Mouse (Mus musculus): Measurements from ENCODE around the gene Agrp. TPM values are rescaled to one million over a fixed set of nuclear protein-coding genes. Genes with fewer than 3 reads are reported as not detected.

Agrp gene
- polyA plus RNA-seq, 1 experiment from 2014 or later: 1.8 TPM

- WGBS: 90% methylated on average over 19 of the region's 19 CpGs
- DNase-seq (ENCODE audit: low spot score) (no peak), ATAC-seq (no peak)
- Histone ChIP-seq H3K27ac (ENCODE audit: low read depth, low read length) (no peak overlapping the region), H3K27me3 (replicated peaks; ENCODE audit: control insufficient read depth, insufficient read depth, low read length) (no peaks in the 10 kb centered on the region), H3K4me2 (ENCODE audit: low read length) (no peak overlapping the region), H3K9ac (ENCODE audit: low read length) (no peak overlapping the region), H3K4me1 (ENCODE audit: control insufficient read depth, insufficient read depth, low read length) (peaks cover 3% of the 10 kb centered on the region; the same call in 1 of the 2 replicates), H3K4me3 (ENCODE audit: low read depth, low read length) (no peak overlapping the region), H3K9me3 (replicated peaks; ENCODE audit: control insufficient read depth, low read length) (no peaks in the 10 kb centered on the region), H3K36me3 (ENCODE audit: control insufficient read depth, insufficient read depth, low read length) (peaks cover 83% of the 10 kb centered on the region)
Observed at GRCm38 (mm10) chr8:105620211-105620610, 17.0 kb downstream of the Agrp start.

DNA sequence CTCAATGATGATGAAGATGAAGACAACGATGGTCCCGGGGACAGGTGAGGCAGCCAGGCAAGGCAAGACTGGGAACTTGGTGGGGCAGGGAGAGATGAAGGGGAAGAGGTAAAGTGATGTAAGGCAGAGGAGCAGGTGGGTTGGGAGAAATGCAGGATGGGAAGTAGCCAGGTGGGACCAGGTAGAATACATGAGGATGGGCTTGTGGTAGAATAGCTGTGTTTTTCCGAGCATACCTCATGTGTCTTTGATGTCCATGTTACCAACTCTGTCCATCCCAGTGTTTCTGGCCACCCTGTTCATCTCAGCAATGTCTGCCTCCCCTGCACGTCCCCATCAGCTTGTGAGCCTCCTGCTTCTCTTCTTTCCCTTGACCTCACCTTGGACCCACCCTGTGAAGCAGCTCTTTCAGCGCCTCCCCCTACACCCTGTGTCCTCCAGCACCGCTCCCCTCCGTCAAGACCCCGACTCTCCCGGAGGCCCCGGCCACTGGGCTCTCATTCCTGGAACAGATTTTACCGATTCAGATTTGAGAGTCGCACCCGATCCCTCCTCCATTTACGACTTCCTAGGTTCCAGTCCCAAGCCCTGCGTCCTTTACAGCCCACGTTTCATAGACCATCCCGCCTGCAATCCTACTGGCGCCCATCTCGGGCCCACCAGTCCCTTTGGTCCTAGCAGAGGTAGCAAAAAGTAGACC, 18.2 kb downstream of the Agrp start:
- no peak for DNase-seq (ENCODE audit: low spot score)
- Histone ChIP-seq H3K9ac (ENCODE audit: low read length) (no peak overlapping the region), H3K9me3 (replicated peaks; ENCODE audit: control insufficient read depth, low read length) (no peaks in the 10 kb centered on the region), H3K4me3 (ENCODE audit: low read depth, low read length) (no peak overlapping the region), H3K4me1 (ENCODE audit: control insufficient read depth, insufficient read depth, low read length) (peaks cover 6% of the 10 kb centered on the region; the same call in 1 of the 2 replicates), H3K36me3 (ENCODE audit: control insufficient read depth, insufficient read depth, low read length) (peaks cover 84% of the 10 kb centered on the region), H3K4me2 (ENCODE audit: low read length) (no peak overlapping the region), H3K27me3 (replicated peaks; ENCODE audit: control insufficient read depth, insufficient read depth, low read length) (0 out of 2 replicates have a peak, but pooled peaks cover 5% of the 10 kb centered on the region), H3K27ac (ENCODE audit: low read depth, low read length) (no peak overlapping the region)
- no peak for ATAC-seq
- 95% methylated on average over 19 of the region's 19 CpGs for WGBS

DNA sequence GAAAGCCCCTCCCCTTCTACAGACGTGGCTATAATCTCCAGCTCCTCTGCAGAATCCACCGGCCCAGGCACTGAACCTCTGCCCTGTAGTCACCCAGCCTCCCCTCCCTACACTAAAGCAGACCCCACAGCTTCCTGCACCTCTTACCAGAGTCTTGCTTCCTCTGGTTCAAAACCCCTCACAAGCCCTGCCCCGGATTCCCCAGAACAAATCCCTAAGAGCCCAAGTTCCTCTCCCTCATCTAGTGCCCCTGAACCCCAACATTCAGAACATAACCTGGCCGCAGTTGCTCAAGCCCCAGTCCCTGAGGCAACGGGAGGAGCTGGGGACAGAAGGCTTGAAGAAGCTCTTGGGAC, 18.9 kb downstream of the Agrp start:
- Histone ChIP-seq H3K9ac (ENCODE audit: low read length) (no peak overlapping the region), H3K4me3 (ENCODE audit: low read depth, low read length) (no peak overlapping the region), H3K4me2 (ENCODE audit: low read length) (no peak overlapping the region), H3K27ac (ENCODE audit: low read depth, low read length) (no peak overlapping the region), H3K36me3 (ENCODE audit: control insufficient read depth, insufficient read depth, low read length) (peaks cover 83% of the 10 kb centered on the region), H3K4me1 (ENCODE audit: control insufficient read depth, insufficient read depth, low read length) (peaks cover 10% of the 10 kb centered on the region; the same call in 1 of the 2 replicates), H3K9me3 (replicated peaks; ENCODE audit: control insufficient read depth, low read length) (no peaks in the 10 kb centered on the region), H3K27me3 (replicated peaks; ENCODE audit: control insufficient read depth, insufficient read depth, low read length) (0 out of 2 replicates have a peak, but pooled peaks cover 6% of the 10 kb centered on the region)
- WGBS: 90% methylated on average over 5 of the region's 5 CpGs
- no peak for DNase-seq (ENCODE audit: low spot score)
- no peak for ATAC-seq

GRCm38 (mm10) chr8:105617451-105618278, 19.5 kb downstream of the Agrp start:
- Histone ChIP-seq H3K27ac (ENCODE audit: low read depth, low read length) (no peak overlapping the region), H3K4me3 (ENCODE audit: low read depth, low read length) (no peak overlapping the region), H3K27me3 (replicated peaks; ENCODE audit: control insufficient read depth, insufficient read depth, low read length) (0 out of 2 replicates have a peak, but pooled peaks cover 11% of the 10 kb centered on the region), H3K36me3 (ENCODE audit: control insufficient read depth, insufficient read depth, low read length) (peaks cover 77% of the 10 kb centered on the region), H3K9me3 (replicated peaks; ENCODE audit: control insufficient read depth, low read length) (no peaks in the 10 kb centered on the region), H3K4me2 (ENCODE audit: low read length) (no peak overlapping the region), H3K4me1 (ENCODE audit: control insufficient read depth, insufficient read depth, low read length) (peaks cover 10% of the 10 kb centered on the region; the same call in 1 of the 2 replicates), H3K9ac (ENCODE audit: low read length) (no peak overlapping the region)
- ATAC-seq (no peak), DNase-seq (ENCODE audit: low spot score) (no peak)
- 89% methylated on average over 21 of the region's 21 CpGs for WGBS

GRCm38 (mm10) chr8:105615942-105616341, 21.3 kb downstream of the Agrp start:
- ATAC-seq (no peak), DNase-seq (ENCODE audit: low spot score) (no peak)
- no peaks in the 10 kb centered on the region for H3K9me3 ChIP-seq (replicated peaks; ENCODE audit: control insufficient read depth, low read length)
- H3K27me3 ChIP-seq (replicated peaks; ENCODE audit: control insufficient read depth, insufficient read depth, low read length): 0 out of 2 replicates have a peak, but pooled peaks cover 19% of the 10 kb centered on the region
- 91% methylated on average over 9 of the region's 9 CpGs for WGBS
- H3K27ac ChIP-seq (ENCODE audit: low read depth, low read length): no peak overlapping the region
- H3K4me1 ChIP-seq (ENCODE audit: control insufficient read depth, insufficient read depth, low read length): peaks cover 8% of the 10 kb centered on the region; the same call in 1 of the 2 replicates
- no peak overlapping the region for H3K4me3 ChIP-seq (ENCODE audit: low read depth, low read length)
- no peak overlapping the region for H3K9ac ChIP-seq (ENCODE audit: low read length)
- peaks cover 62% of the 10 kb centered on the region for H3K36me3 ChIP-seq (ENCODE audit: control insufficient read depth, insufficient read depth, low read length)
- no peak overlapping the region for H3K4me2 ChIP-seq (ENCODE audit: low read length)

DNA sequence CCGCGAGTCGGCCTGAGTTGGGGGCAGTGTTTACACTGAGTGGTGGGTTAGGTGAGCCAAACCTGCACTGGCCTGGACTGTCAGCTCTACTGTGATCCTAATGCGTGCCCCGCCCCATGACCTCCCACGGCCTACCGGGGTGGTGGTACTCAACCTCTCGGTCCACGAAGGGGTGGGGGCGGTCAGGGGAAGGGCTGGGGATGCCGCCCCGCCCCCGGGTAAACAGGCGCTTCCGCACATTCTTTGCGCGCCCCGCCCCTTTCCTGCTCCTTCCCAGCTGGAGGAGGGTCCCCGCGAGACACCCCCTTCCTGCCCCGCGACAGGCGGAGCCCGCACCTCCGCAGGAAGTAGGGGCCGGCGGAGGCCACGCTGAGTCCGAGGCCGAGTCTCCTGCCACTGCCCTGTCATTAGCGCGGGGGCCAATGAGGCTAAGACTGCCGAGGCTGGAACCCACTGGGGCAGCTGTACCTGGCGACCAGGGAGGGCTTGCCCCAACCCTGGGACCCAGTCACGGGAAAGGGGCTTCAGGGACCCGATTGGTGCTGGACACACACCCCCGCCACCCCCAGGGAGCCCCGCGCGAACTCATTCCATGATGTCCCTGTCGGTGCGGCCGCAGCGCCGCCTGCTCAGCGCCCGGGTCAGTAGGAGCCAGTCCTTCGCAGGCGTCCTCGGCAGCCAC, 23.2 kb downstream of the Agrp start:
- Histone ChIP-seq H3K27ac (ENCODE audit: low read depth, low read length) (no peak overlapping the region), H3K4me1 (ENCODE audit: control insufficient read depth, insufficient read depth, low read length) (peaks cover 8% of the 10 kb centered on the region; the same call in 1 of the 2 replicates), H3K36me3 (ENCODE audit: control insufficient read depth, insufficient read depth, low read length) (peaks cover 42% of the 10 kb centered on the region), H3K27me3 (replicated peaks; ENCODE audit: control insufficient read depth, insufficient read depth, low read length) (0 out of 2 replicates have a peak, but pooled peaks cover 19% of the 10 kb centered on the region), H3K9ac (ENCODE audit: low read length) (peak overlapping the region; percentile 64), H3K4me3 (ENCODE audit: low read depth, low read length) (peak overlapping the region; percentile 37), H3K9me3 (replicated peaks; ENCODE audit: control insufficient read depth, low read length) (no peaks in the 10 kb centered on the region), H3K4me2 (ENCODE audit: low read length) (peak overlapping the region; percentile 83)
- WGBS: under 1% methylated on average over 44 of the region's 50 CpGs
- DNase-seq (ENCODE audit: low spot score): peak; percentile 22
- ATAC-seq: peak; percentile 59

DNA sequence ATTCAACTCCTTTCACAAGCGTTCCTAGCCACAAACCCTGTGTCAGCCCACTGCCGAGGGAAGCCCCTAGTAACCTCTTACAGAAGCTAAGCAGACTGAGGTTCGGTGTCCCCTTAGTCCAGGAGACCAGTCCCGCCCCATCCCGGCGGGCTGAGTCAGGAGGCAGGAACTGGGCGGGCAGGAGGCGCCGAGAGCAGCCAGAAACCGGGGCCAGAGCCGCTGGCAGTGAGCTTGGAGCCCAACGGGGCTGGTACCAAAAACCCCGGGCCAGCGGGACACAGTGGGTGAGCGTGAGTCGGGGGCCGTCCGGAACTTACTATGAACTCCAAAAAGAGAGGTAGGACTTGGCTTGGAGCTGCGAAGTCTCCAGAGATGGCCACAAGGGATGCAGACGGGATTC, 24.2 kb downstream of the Agrp start:
- no peaks in the 10 kb centered on the region for H3K9me3 ChIP-seq (replicated peaks; ENCODE audit: control insufficient read depth, low read length)
- ATAC-seq (no peak), DNase-seq (ENCODE audit: low spot score) (no peak)
- peaks cover 8% of the 10 kb centered on the region; the same call in 1 of the 2 replicates for H3K4me1 ChIP-seq (ENCODE audit: control insufficient read depth, insufficient read depth, low read length)
- H3K27me3 ChIP-seq (replicated peaks; ENCODE audit: control insufficient read depth, insufficient read depth, low read length): 0 out of 2 replicates have a peak, but pooled peaks cover 19% of the 10 kb centered on the region
- no peak overlapping the region for H3K4me3 ChIP-seq (ENCODE audit: low read depth, low read length)
- H3K4me2 ChIP-seq (ENCODE audit: low read length): peak overlapping the region; percentile 28
- H3K9ac ChIP-seq (ENCODE audit: low read length): no peak overlapping the region
- whole genome bisulfite sequencing: 5% methylated on average over 20 of the region's 20 CpGs
- H3K36me3 ChIP-seq (ENCODE audit: control insufficient read depth, insufficient read depth, low read length): peaks cover 33% of the 10 kb centered on the region
- H3K27ac ChIP-seq (ENCODE audit: low read depth, low read length): no peak overlapping the region

- Histone ChIP-seq H3K27me3 (replicated peaks; ENCODE audit: control insufficient read depth, insufficient read depth, low read length) (0 out of 2 replicates have a peak, but pooled peaks cover 19% of the 10 kb centered on the region), H3K4me2 (ENCODE audit: low read length) (no peak overlapping the region), H3K4me3 (ENCODE audit: low read depth, low read length) (no peak overlapping the region), H3K27ac (ENCODE audit: low read depth, low read length) (no peak overlapping the region), H3K9me3 (replicated peaks; ENCODE audit: control insufficient read depth, low read length) (no peaks in the 10 kb centered on the region), H3K4me1 (ENCODE audit: control insufficient read depth, insufficient read depth, low read length) (peaks cover 12% of the 10 kb centered on the region), H3K9ac (ENCODE audit: low read length) (no peak overlapping the region), H3K36me3 (ENCODE audit: control insufficient read depth, insufficient read depth, low read length) (peaks cover 21% of the 10 kb centered on the region)
- ATAC-seq (no peak), DNase-seq (ENCODE audit: low spot score) (no peak)
- whole genome bisulfite sequencing: 85% methylated on average over 9 of the region's 9 CpGs
Observed at GRCm38 (mm10) chr8:105611836-105612235, 25.4 kb downstream of the Agrp start.
